Mouse (Mus musculus) midbrain, embryonic 13.5 days (tissue): ENCODE results near the gene Tmcc3. TPM values are rescaled to one million over a fixed set of nuclear protein-coding genes. Genes with fewer than 3 reads are reported as not detected.
"Not testable (repeated sequence)": the region's sequence is repeated elsewhere in the genome, so short reads cannot be mapped to it uniquely, and the experiment has no call there.

ENCODE experiments used
- ATAC-seq: fragments of 200-750 bp; cut with Nextera tagmentation; 2 replicates; pipeline ENCODE4 v1.8.0; 2017; ENCODE audit warnings: mild to moderate bottlenecking, moderate TSS enrichment, moderate library complexity
- H3K27ac ChIP-seq: fragments of 300-500 bp; sonication (generic); 2 replicates; pipeline ENCODE4 v1.5.1; 2015; ENCODE audit warnings: inconsistent platforms, mild to moderate bottlenecking, moderate library complexity
- H3K27me3 ChIP-seq: fragments of 300-500 bp; sonication (generic); 2 replicates; pipeline ENCODE4 v1.6.1; 2015; ENCODE audit warnings: mild to moderate bottlenecking, inconsistent platforms
- H3K36me3 ChIP-seq: fragments of 300-500 bp; sonication (generic); 2 replicates; pipeline ENCODE4 v1.6.1; 2015; ENCODE audit warnings: mild to moderate bottlenecking, inconsistent platforms
- H3K4me1 ChIP-seq: fragments of 300-500 bp; sonication (generic); replicated peaks from 2 replicates; pipeline ENCODE4 v1.6.1; 2015; ENCODE audit warnings: inconsistent platforms
- H3K4me2 ChIP-seq: fragments of 300-500 bp; sonication (generic); replicated peaks from 2 replicates; pipeline ENCODE4 v1.6.1; 2015; ENCODE audit warnings: moderate library complexity, mild to moderate bottlenecking, inconsistent platforms
- H3K4me3 ChIP-seq: fragments of 300-500 bp; sonication (generic); replicated peaks from 2 replicates; pipeline ENCODE4 v1.5.1; 2015; ENCODE audit warnings: mild to moderate bottlenecking, inconsistent platforms
- H3K9ac ChIP-seq: fragments of 300-500 bp; sonication (generic); replicated peaks from 2 replicates; pipeline ENCODE4 v1.6.1; 2015; ENCODE audit warnings: mild to moderate bottlenecking, inconsistent platforms
- H3K9me3 ChIP-seq: fragments of 300-500 bp; sonication (generic); 2 replicates; pipeline ENCODE4 v1.6.1; 2016; ENCODE audit warnings: mild to moderate bottlenecking, inconsistent platforms
- WGBS: fragments of 180-500 bp; shearing (Covaris S2); methylation state at CpG from one replicate; pipeline ENCODE4 v1.1.7; 2015; 5-methylcytosine and 5-hydroxymethylcytosine counted together
- polyA plus RNA-seq: library from polyadenylated mRNA; unstranded; fragments of >200 nt; fragmentation: Nextera tagmentation; extraction: Ambion mirVana; gene quantifications from 2 replicates; pipeline ENCODE4 v1.2.1, GENCODE M21; 2015

Tmcc3 gene
- polyA plus RNA-seq, 1 experiment from 2014 or later: 6.6 TPM

GRCm38 (mm10) chr10:94588976-94589375 lies 277.2 kb downstream of the Tmcc3 start:
- no peak for ATAC-seq
- H3K9ac ChIP-seq: no peak overlapping the region
- H3K9me3 ChIP-seq: no peaks in the 10 kb centered on the region
- H3K27ac ChIP-seq: no peak overlapping the region
- H3K4me2 ChIP-seq: no peak overlapping the region
- 90% methylated on average over 5 of the region's 5 CpGs for WGBS
- no peaks in the 10 kb centered on the region for H3K36me3 ChIP-seq
- H3K4me1 ChIP-seq: peaks cover 28% of the 10 kb centered on the region
- peaks cover 6% of the 10 kb centered on the region; the same call in 1 of the 2 replicates for H3K27me3 ChIP-seq
- H3K4me3 ChIP-seq: no peak overlapping the region

GRCm38 (mm10) chr10:94595705-94596104 lies 284.0 kb downstream of the Tmcc3 start:
- Histone ChIP-seq H3K9ac (no peak overlapping the region), H3K4me3 (no peak overlapping the region), H3K9me3 (no peaks in the 10 kb centered on the region), H3K27me3 (no peaks in the 10 kb centered on the region), H3K36me3 (no peaks in the 10 kb centered on the region), H3K4me1 (no peaks in the 10 kb centered on the region), H3K4me2 (no peak overlapping the region), H3K27ac (no peak overlapping the region)
- WGBS: 87% methylated on average over 9 of the region's 9 CpGs
- no peak for ATAC-seq

- H3K27me3 ChIP-seq, H3K4me3 ChIP-seq, ATAC-seq, H3K4me2 ChIP-seq, H3K4me1 ChIP-seq, H3K27ac ChIP-seq, H3K36me3 ChIP-seq, H3K9me3 ChIP-seq, H3K9ac ChIP-seq: not testable (repeated sequence)
- WGBS: 78% methylated on average over 2 of the region's 2 CpGs
These were observed 288.1 kb downstream of the Tmcc3 start for GRCm38 (mm10) chr10:94599846-94600245.

GRCm38 (mm10) chr10:94601034-94601433 lies 289.3 kb downstream of the Tmcc3 start:
- 93% methylated on average over 6 of the region's 6 CpGs for WGBS
- no peak for ATAC-seq
- no peaks in the 10 kb centered on the region for H3K36me3 ChIP-seq
- no peak overlapping the region for H3K4me3 ChIP-seq
- H3K4me2 ChIP-seq: no peak overlapping the region
- H3K4me1 ChIP-seq: no peaks in the 10 kb centered on the region
- H3K27me3 ChIP-seq: no peaks in the 10 kb centered on the region
- no peak overlapping the region for H3K9ac ChIP-seq
- H3K27ac ChIP-seq: no peak overlapping the region
- H3K9me3 ChIP-seq: no peaks in the 10 kb centered on the region

GRCm38 (mm10) chr10:94605491-94605890 lies 293.7 kb downstream of the Tmcc3 start:
- WGBS: 93% methylated on average over 4 of the region's 4 CpGs
- Histone ChIP-seq H3K9ac (no peak overlapping the region), H3K4me2 (no peak overlapping the region), H3K4me3 (no peak overlapping the region), H3K4me1 (no peaks in the 10 kb centered on the region), H3K9me3 (no peaks in the 10 kb centered on the region), H3K27ac (no peak overlapping the region), H3K36me3 (no peaks in the 10 kb centered on the region), H3K27me3 (no peaks in the 10 kb centered on the region)
- ATAC-seq: no peak

- no peak overlapping the region for H3K9ac ChIP-seq
- 0 out of 2 replicates have a peak, but pooled peaks cover under 1% of the 10 kb centered on the region for H3K9me3 ChIP-seq
- H3K4me2 ChIP-seq: no peak overlapping the region
- peaks cover 13% of the 10 kb centered on the region for H3K4me1 ChIP-seq
- no peaks in the 10 kb centered on the region for H3K36me3 ChIP-seq
- H3K4me3 ChIP-seq: no peak overlapping the region
- peak; percentile 74 for ATAC-seq
- H3K27ac ChIP-seq: no peak overlapping the region
- H3K27me3 ChIP-seq: no peaks in the 10 kb centered on the region
- 54% methylated on average over 5 of the region's 5 CpGs for WGBS
These were observed 297.6 kb downstream of the Tmcc3 start for GRCm38 (mm10) chr10:94609309-94609777.

GRCm38 (mm10) chr10:94611228-94611968 lies 299.6 kb downstream of the Tmcc3 start:
- Histone ChIP-seq H3K36me3 (no peaks in the 10 kb centered on the region), H3K27ac (0 out of 2 replicates have a peak overlapping the region, but pooled peaks have one; percentile 3), H3K4me2 (no peak overlapping the region), H3K9me3 (0 out of 2 replicates have a peak, but pooled peaks cover 2% of the 10 kb centered on the region), H3K4me3 (no peak overlapping the region), H3K4me1 (peaks cover 13% of the 10 kb centered on the region), H3K9ac (no peak overlapping the region), H3K27me3 (no peaks in the 10 kb centered on the region)
- WGBS: 31% methylated on average over 13 of the region's 13 CpGs
- peak; percentile 77 for ATAC-seq

GRCm38 (mm10) chr10:94611969-94612440 lies 300.3 kb downstream of the Tmcc3 start:
- H3K27me3 ChIP-seq: no peaks in the 10 kb centered on the region
- no peak for ATAC-seq
- H3K4me1 ChIP-seq: peaks cover 13% of the 10 kb centered on the region
- 0 out of 2 replicates have a peak, but pooled peaks cover 2% of the 10 kb centered on the region for H3K9me3 ChIP-seq
- H3K36me3 ChIP-seq: no peaks in the 10 kb centered on the region
- H3K4me2 ChIP-seq: no peak overlapping the region
- 0 out of 2 replicates have a peak overlapping the region, but pooled peaks have one; percentile 3 for H3K27ac ChIP-seq
- H3K4me3 ChIP-seq: no peak overlapping the region
- H3K9ac ChIP-seq: no peak overlapping the region
- WGBS: 82% methylated on average over 4 of the region's 4 CpGs

- 89% methylated on average over 5 of the region's 5 CpGs for WGBS
- Histone ChIP-seq H3K27me3 (peaks cover 5% of the 10 kb centered on the region; the same call in 1 of the 2 replicates), H3K27ac (no peak overlapping the region), H3K4me3 (no peak overlapping the region), H3K4me2 (no peak overlapping the region), H3K36me3 (no peaks in the 10 kb centered on the region), H3K9me3 (no peaks in the 10 kb centered on the region), H3K9ac (no peak overlapping the region), H3K4me1 (peaks cover 46% of the 10 kb centered on the region)
- ATAC-seq: no peak
These were observed 307.8 kb downstream of the Tmcc3 start for GRCm38 (mm10) chr10:94619586-94619985.

GRCm38 (mm10) chr10:94620561-94620960 lies 308.8 kb downstream of the Tmcc3 start:
- H3K27ac ChIP-seq: peak overlapping the region; percentile 92; the same call in 1 of the 2 replicates
- no peaks in the 10 kb centered on the region for H3K36me3 ChIP-seq
- H3K9ac ChIP-seq: no peak overlapping the region
- H3K4me1 ChIP-seq: peaks cover 46% of the 10 kb centered on the region
- 65% methylated on average over 6 of the region's 6 CpGs for WGBS
- H3K27me3 ChIP-seq: peaks cover 5% of the 10 kb centered on the region; the same call in 1 of the 2 replicates
- no peak overlapping the region for H3K4me3 ChIP-seq
- 0 out of 2 replicates have a peak overlapping the region, but pooled peaks have one; percentile 5 for H3K4me2 ChIP-seq
- no peaks in the 10 kb centered on the region for H3K9me3 ChIP-seq
- no peak for ATAC-seq

GRCm38 (mm10) chr10:94621420-94622225 lies 309.9 kb downstream of the Tmcc3 start:
- 6% methylated on average over 13 of the region's 13 CpGs for WGBS
- Histone ChIP-seq H3K4me1 (peaks cover 46% of the 10 kb centered on the region), H3K4me3 (peak overlapping the region; percentile 11; the same call in 1 of the 2 replicates), H3K9ac (peak overlapping the region; percentile 32), H3K9me3 (no peaks in the 10 kb centered on the region), H3K4me2 (peak overlapping the region; percentile 47), H3K27ac (peak overlapping the region; percentile 92), H3K27me3 (peaks cover 5% of the 10 kb centered on the region; the same call in 1 of the 2 replicates), H3K36me3 (no peaks in the 10 kb centered on the region)
- peak; percentile 88 for ATAC-seq

GRCm38 (mm10) chr10:94622281-94622680 lies 310.5 kb downstream of the Tmcc3 start:
- Histone ChIP-seq H3K27me3 (peaks cover 5% of the 10 kb centered on the region; the same call in 1 of the 2 replicates), H3K9me3 (no peaks in the 10 kb centered on the region), H3K9ac (no peak overlapping the region; the same call in 1 of the 2 replicates), H3K4me2 (peak overlapping the region; percentile 47), H3K36me3 (no peaks in the 10 kb centered on the region), H3K4me3 (no peak overlapping the region), H3K4me1 (peaks cover 46% of the 10 kb centered on the region), H3K27ac (peak overlapping the region; percentile 92)
- 12% methylated on average over 5 of the region's 5 CpGs for WGBS
- ATAC-seq: peak; percentile 15
